ENCODE assay signal across 19 mouse cellular contexts in genomic region chr17:26634539-26634938, GRCm38 (mm10). TPM values are rescaled to one million over a fixed set of nuclear protein-coding genes. Genes with fewer than 3 reads are reported as not detected.
A peak's percentile ranks its signal among the peaks of the same experiment; 100 is the strongest.
DNase-seq lines count a peak whose midpoint lies in the region; ATAC-seq and TF ChIP-seq lines count a peak whose summit lies in the region.
"Had no signal": no experiment of that assay in that cellular context is flagged by ENCODE, and none has a peak within 500 bp of the region (broad histone marks: within the 10 kb centered on the region; RNA-seq: fewer than 3 reads in every experiment).

No protein-coding gene starts in this region.

- H3K9ac ChIP-seq in heart, embryonic 11.5 days (ENCODE audit: low read depth, low read length): no peak overlapping the region
- H3K9ac ChIP-seq: embryonic facial prominence, embryonic 12.5 days; forebrain, embryonic 13.5 days; forebrain, embryonic 15.5 days had no signal

- no peak for DNase-seq in layer of hippocampus, adult 2 months (ENCODE audit: low spot score in 2 of 2)
- DNase-seq in layer of hippocampus, adult 8-10 months (ENCODE audit: low spot score in 2 of 2): no peak
- DNase-seq in left cerebral cortex, postnatal 14 days (ENCODE audit: low spot score in 2 of 2): peak; percentile 42 to 62
- no peak for DNase-seq in left cerebral cortex, postnatal 10 days (ENCODE audit: extremely low spot score in 1 of 2, low spot score in 2 of 2)
- peak; percentile 64 for DNase-seq in right cerebral cortex, adult 18-20 months
- DNase-seq in right cerebral cortex, postnatal 25 days: no peak
- DNase-seq: adrenal gland, adult 2 months; adrenal gland, postnatal 10 days; adrenal gland, postnatal 25 days; cerebellum, adult 11-12 months; cerebellum, adult 2 months; cerebellum, adult 9-10 months; cerebellum, postnatal 10 days; cerebellum, postnatal 25 days had no signal

- H3K4me3 ChIP-seq in layer of hippocampus, adult 2 months: no peak overlapping the region
- H3K4me3 ChIP-seq in heart, embryonic 11.5 days (ENCODE audit: low read depth, low read length): no peak overlapping the region
- H3K4me3 ChIP-seq: embryonic facial prominence, embryonic 10.5 days; embryonic facial prominence, embryonic 12.5 days; forebrain, embryonic 13.5 days; forebrain, embryonic 15.5 days had no signal

- no peaks in the 10 kb centered on the region for H3K4me1 ChIP-seq in heart, embryonic 11.5 days (ENCODE audit: control insufficient read depth, insufficient read depth, low read length)
- H3K4me1 ChIP-seq: embryonic facial prominence, embryonic 12.5 days; forebrain, embryonic 13.5 days; forebrain, embryonic 15.5 days had no signal

- no peaks in the 10 kb centered on the region for H3K9me3 ChIP-seq in heart, embryonic 11.5 days (replicated peaks; ENCODE audit: control insufficient read depth, low read length)
- H3K9me3 ChIP-seq: embryonic facial prominence, embryonic 10.5 days; embryonic facial prominence, embryonic 12.5 days; forebrain, embryonic 13.5 days; forebrain, embryonic 15.5 days had no signal

- 83% methylated on average over 7 of the region's 7 CpGs for WGBS in heart, embryonic 11.5 days (ENCODE audit: insufficient replicate concordance)

- intact Hi-C loops in left cerebral cortex, postnatal 14 days (cut with DNase I): loop anchor here (5.0 kb wide), 1 partner anchor 72 kb away; the partner anchor contains the start of genes Dusp1 and Ergic1
- intact Hi-C loops in left cerebral cortex, postnatal 10 days (cut with DNase I): no loop called here

- no peak for TF ChIP-seq CTCF in layer of hippocampus, adult 2 months (conservative IDR thresholded peaks at IDR 0.05)

- peak overlapping the region; percentile 11; the same call in 1 of the 2 replicates for H3K27ac ChIP-seq in layer of hippocampus, adult 2 months
- H3K27ac ChIP-seq in heart, embryonic 11.5 days (ENCODE audit: low read depth, low read length): no peak overlapping the region
- H3K27ac ChIP-seq: embryonic facial prominence, embryonic 10.5 days; embryonic facial prominence, embryonic 12.5 days; forebrain, embryonic 13.5 days; forebrain, embryonic 15.5 days had no signal

- no peak for ATAC-seq in heart, embryonic 11.5 days (replicated peaks; ENCODE audit: insufficient number of reproducible peaks, low FRiP score, low TSS enrichment)
- ATAC-seq: forebrain, embryonic 13.5 days; forebrain, embryonic 15.5 days had no signal

- no peaks in the 10 kb centered on the region for H3K27me3 ChIP-seq in heart, embryonic 11.5 days (ENCODE audit: control insufficient read depth, insufficient read depth, low read length)
- H3K27me3 ChIP-seq: embryonic facial prominence, embryonic 12.5 days; forebrain, embryonic 13.5 days; forebrain, embryonic 15.5 days had no signal

- H3K4me2 ChIP-seq in heart, embryonic 11.5 days: no peak overlapping the region
- H3K4me2 ChIP-seq: embryonic facial prominence, embryonic 12.5 days; forebrain, embryonic 13.5 days; forebrain, embryonic 15.5 days had no signal

- peaks cover 16% of the 10 kb centered on the region for H3K36me3 ChIP-seq in heart, embryonic 11.5 days (ENCODE audit: control insufficient read depth, insufficient read depth, low read length)

RNA-seq across cellular contexts. Expression of gene Atp6v0e, which starts 28.5 kb away (rescaled TPM):
- total RNA-seq in layer of hippocampus, adult 2 months (2021): 10 to 100 TPM; 47.0 to 56.7 TPM
- total RNA-seq in layer of hippocampus, adult 8-10 months (2022): 10 to 100 TPM; 44.0 to 60.6 (median 49.1) TPM
- total RNA-seq in left cerebral cortex, postnatal 14 days (2021): 10 to 100 TPM; 36.7 to 45.8 TPM
- 10 to 100 TPM; 31.3 to 34.7 TPM for total RNA-seq in left cerebral cortex, postnatal 10 days (2021)
- 189 and 204 TPM in 2 replicates for polyA plus RNA-seq in heart, embryonic 11.5 days (2014; fragmentation: Nextera tagmentation; extraction: Ambion mirVana)

Comparison
In these comparisons a context has a peak if more than half of its experiments do, and no peak if none do; other contexts are left out.
1. DNase-seq: peak in left cerebral cortex, postnatal 14 days (2 of 2) and right cerebral cortex, adult 18-20 months (single experiment); none in layer of hippocampus, adult 2 months (0 of 2), layer of hippocampus, adult 8-10 months (0 of 2), left cerebral cortex, postnatal 10 days (0 of 2) and right cerebral cortex, postnatal 25 days (single experiment).